Mouse (Mus musculus) natural killer cell, adult 2 months (primary cell): Measurements from ENCODE around the gene Stk32c.

Source experiments
- DNase-seq, 2 experiments: peaks; one replicate each; pipeline ENCODE4 v3.0.0; 2022; ENCODE audit warnings: low spot score in 2 of 2

Stk32c gene

DNA sequence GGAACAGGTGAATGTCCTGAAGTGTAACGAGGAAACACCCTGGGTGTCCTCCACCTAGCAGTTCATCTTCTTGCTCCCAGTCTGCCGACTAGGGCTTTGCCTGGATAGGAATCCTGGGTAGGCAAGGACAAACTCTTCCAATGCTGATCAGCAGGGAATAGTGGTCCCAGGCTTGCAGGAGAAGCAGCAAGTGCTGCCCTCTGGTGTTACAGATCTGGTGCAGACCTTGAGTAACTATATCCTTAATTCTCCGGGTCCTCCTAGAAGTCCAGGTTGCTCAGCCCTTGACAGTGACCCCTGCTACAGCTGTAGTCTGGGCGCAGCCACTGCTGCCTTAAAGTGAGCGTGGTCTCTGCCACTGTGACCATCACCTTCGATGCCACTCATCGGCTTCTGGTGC lies 13.0 kb downstream of the Stk32c start:
- DNase-seq, result no peak

DNA sequence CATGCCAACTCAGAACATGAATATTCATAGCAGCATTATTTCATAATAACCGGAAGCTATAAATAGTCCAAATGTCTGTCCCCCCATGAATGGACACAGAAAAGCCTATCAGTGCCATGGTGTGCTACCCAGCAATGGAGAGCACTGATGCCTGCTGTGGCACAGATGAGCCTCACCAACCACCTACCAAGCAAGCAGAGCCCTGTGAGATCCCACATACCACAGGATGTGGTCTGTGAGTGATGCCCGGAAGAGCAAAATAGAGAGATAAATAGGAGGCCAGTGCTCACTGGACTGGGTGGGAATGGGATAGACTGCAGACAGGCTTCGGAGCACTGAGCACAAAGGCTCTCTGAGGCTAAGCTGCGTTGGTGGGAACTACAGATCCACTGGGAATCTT lies 16.1 kb downstream of the Stk32c start:
- peak in 1 of 2 experiments; percentile 29 for DNase-seq

- DNase-seq, result no peak
Measured at GRCm38 (mm10) chr7:139191619-139192018, 21.5 kb downstream of the Stk32c start.

DNA sequence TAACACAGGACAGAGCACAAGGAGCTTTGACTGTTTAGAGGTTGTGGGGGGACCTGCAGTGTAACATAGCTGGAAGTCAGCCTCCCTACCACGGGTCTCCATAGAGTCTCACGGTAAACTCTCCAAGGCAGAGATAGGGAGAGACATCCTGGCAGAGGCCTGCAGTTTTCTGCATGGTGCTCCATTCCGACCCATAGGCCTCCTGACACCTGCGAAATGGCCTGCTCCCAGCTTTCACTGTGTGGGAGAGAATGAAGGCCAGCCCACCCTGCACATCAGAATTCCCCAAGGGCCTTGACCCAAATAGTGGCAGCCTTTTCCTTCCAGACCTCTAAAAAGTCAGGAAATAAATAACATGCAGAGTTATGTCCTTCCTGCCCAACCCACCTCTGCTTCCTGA lies 22.5 kb downstream of the Stk32c start:
- DNase-seq, result no peak

- peak; percentile 19 to 41 for DNase-seq
Measured at GRCm38 (mm10) chr7:139188634-139189207, 24.4 kb downstream of the Stk32c start.

DNA sequence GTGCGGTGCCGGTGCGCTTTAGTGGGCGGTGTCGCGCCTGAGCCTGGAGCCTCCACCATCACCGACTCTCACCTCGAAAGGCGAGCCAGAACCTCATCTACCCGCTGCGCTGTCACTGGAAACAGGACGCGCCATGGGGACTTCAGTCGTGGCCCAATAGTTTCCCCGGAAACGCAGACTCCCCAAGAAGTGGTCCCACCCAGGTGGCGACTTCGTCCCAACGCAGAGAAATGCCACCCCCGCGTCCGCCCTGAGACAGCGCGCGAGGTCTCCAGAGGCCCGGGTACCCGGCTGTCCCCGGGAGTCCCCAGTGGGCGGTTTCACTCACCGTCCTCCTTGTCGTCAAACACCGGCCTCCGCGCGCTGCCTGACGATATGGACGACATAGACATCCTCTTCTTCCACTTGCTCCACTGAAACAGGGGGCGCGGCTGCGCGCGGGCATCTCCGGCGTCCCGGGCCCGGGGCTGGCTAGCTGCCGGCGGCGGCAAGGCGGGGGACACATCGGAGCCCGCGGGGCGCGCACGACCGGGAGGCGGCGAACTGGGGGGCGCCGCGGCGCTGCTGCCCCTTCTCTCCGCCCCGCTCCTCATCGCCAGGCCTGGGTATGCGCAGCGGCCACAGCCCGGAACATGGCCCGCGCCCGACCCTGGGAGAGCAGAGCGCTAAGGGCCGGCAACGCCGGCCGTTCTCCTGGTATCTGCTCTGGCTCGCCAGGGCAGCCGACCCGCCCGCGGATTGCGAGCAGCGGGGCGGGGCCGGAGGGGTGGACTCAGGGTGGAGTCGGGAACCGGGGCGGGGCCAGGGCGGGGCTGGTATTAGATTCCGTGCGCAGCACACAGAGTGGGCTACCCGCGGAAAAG lies 25.1 kb downstream of the Stk32c start:
- peak; percentile 27 to 41 for DNase-seq

DNA sequence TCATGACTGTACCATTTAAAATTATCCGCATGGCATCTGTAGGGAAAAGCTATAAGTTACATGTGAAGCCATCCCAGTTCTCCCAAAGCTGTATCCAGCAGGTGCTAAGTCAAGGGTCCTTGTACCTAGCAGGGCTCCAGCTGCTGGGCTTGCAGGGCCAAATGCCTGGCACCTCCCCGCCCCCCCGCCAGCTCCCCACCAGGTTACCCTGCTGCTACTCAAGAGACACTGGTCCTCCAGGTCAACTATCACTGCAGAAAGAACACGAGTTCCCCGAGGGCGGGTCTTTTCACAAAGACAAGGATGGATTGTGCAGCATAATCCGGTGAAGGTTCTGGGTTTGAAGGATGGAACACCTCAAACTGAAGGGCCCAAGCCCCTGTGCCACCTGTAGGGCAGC lies 25.8 kb downstream of the Stk32c start:
- no peak for DNase-seq

GRCm38 (mm10) chr7:139186436-139186835 lies 26.7 kb downstream of the Stk32c start:
- no peak for DNase-seq

DNA sequence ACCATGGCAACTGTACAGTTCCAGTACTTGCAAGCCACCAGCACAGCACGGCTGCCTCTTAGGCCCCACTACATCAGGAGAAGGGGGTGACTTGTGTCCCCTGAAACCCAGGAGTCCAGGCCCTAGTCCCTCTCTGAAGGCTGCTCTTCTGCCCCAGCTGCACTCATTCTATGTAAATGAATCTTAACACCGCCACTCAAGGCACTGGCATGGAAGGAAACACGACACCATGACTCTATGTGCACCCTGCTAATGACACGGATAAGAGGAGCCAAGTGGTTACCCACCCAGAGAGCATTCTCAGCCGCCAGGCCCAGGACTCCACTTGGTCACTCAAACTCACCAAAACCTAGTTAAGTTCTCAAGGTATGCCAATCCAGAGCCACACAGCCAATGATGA lies 27.1 kb downstream of the Stk32c start:
- DNase-seq, result no peak

DNA sequence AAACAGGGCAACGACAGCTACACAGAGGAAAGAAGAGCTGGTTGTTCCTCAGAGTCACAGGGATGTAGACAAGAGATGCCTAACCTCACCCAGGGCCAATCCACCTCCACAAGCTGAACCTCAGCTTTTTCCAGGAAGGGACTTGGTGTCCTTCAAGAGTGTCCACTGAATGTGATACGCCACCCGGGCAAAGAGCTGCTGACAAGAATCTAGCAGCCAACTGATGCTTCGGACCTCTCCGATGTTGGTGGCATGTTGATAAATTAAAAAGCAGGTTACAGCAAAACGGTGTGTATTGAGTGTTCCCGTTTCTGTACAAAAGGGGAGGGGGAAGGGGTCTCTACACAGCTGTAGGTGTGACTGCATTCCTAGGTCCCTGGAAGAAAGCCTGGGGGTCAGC lies 28.3 kb downstream of the Stk32c start:
- no peak for DNase-seq

- no peak for DNase-seq
Measured at GRCm38 (mm10) chr7:139184396-139184795, 28.7 kb downstream of the Stk32c start.

DNA sequence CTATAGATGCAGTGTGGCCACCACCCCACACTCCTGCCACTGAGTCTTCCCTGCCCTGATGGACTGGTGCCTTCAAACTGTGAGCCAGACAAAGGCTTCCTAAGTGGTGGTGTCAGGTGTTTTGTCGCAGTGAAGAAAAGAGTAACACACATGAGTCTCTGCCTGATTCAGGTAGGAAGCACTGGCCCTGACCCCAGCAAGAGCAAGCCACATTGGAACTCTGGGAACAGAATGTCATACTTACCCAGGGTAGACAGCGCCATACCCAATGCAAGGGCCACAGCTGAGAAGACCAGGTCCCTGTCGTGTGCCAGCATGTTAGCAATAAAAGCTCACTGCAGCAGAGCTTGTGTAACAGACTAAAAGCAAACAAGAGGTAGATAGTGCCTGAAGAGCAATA lies 33.0 kb downstream of the Stk32c start:
- DNase-seq, result no peak

DNA sequence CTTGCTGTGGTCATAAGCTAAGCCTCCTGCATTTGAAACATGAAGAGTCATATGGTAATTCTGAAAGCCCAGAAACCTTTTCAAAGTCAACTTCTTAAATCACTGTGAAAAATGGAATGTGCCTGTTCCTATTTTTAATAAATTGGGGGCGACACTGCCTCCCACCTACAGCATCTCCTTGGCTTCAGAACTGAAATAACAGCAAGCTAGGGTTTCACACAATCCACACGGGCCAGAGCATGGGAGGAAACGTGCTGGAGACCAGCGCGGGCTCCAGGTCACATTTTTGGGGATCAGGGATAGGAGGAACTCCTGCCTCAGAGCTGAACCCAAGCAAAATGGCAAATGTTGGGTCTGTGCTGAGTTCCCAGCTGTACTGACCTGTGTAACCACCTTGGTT lies 33.8 kb downstream of the Stk32c start:
- DNase-seq, result no peak

GRCm38 (mm10) chr7:139169143-139169542 lies 44.0 kb downstream of the Stk32c start:
- no peak for DNase-seq

DNA sequence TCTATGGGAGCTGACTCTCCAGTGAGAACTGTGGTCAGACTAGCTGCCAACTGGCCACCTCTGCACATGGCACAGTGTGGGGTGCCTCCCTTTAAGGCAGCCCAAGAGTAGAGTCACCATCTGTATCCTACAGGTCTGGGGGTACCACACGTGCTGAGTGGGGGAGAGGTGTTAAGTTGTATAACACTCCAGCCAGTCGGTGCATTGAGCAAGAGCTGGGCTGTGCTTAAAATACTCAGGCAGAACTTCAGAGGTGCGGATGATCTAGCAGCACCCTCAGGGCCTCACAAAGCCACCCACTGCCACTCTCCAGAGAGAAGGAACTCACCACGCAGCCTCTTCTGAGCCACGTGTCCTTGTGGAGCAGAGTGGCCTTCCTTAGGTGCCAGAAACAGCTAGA lies 48.7 kb downstream of the Stk32c start:
- no peak for DNase-seq

DNA sequence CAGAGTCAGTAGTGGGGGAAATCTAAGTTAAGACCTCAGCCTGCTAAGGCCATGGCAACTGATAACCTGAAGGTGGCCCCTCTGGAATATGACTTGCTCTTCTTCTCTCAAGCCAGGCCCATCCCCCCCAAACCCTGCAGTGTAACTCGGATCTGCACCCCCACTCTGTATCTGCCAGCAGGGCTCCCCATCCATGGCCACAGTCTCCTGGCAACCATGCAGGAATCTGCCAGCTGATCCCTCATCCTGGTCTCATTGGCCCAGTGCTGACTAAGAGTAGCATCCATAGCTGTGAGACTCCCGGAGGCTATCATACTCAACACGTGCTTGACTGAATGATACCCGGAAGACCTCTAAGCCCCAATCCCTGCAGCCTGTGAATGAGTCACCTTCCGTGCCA lies 54.2 kb downstream of the Stk32c start:
- no peak for DNase-seq

- DNase-seq, result no peak
Measured at GRCm38 (mm10) chr7:139158549-139158948, 54.6 kb downstream of the Stk32c start.

DNA sequence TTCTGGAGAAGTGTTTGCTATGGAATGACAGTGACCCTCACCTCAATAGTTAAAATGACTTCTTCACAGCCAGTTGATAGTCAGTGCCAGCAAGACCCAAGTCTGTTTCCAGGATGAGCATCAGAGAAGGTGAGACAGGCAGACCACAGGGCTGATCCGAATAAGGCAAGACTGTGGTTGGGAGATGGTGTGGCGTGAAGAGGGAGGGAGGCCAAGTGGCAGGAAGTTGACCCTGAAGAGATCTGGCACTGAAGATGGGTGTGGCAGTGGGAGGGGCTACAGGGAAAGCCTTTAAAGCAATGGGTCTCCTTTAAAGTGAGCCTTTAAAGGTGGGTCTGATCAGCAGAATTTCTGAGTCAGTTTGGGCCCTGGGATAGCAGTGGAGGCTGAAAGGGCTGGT lies 55.6 kb downstream of the Stk32c start:
- peak; percentile 51 to 69 for DNase-seq

- peak; percentile 64 to 74 for DNase-seq
Measured at GRCm38 (mm10) chr7:139156341-139157058, 56.6 kb downstream of the Stk32c start.

- no peak for DNase-seq
Measured at GRCm38 (mm10) chr7:139152927-139153326, 60.2 kb downstream of the Stk32c start.

DNA sequence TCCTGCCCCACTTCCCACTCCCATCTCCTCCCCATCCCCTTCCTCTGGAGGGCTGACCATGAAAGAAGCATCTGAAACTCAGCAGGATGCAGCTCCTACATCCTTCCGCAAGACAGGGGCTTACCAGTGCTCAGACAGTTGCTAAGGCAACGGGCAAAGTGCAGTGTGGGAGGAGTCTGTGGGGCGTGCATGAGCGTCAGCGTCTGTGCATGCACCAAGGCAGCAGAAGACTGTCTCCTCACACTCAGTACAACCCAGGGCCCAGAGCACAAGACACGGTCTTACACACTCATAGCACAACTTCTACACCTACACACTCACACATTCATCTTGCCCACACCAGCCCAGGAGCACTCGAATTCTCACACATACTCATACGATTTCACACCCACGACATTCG lies 62.0 kb downstream of the Stk32c start:
- peak; percentile 71 to 82 for DNase-seq

GRCm38 (mm10) chr7:139149373-139149772 lies 63.7 kb downstream of the Stk32c start:
- no peak for DNase-seq

DNA sequence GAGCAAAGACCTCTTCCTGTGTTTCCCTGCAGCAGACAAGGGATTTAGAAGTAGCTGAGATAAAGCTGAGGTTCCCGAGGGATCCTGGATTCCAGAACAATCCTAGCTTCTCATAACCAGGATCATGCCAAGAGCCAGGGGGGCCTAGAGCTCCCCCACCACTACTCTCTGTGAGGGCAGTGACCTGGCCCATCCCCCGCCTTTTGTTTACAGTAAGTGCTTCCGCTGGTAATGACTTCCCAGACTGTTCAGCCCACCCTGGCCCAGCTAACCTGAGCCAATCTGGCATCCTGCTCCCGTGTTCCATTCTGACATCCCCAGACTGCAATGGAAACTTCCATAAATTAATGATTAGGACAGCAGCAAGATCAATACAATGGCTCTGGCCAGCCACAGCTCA lies 65.7 kb downstream of the Stk32c start:
- no peak for DNase-seq
